In genomic region chr3:37897392-37897791, GRCm38 (mm10) we compare ENCODE assay signal across 11 mouse cellular contexts.
DNase-seq lines count a peak whose midpoint lies in the region; ATAC-seq and TF ChIP-seq lines count a peak whose summit lies in the region.
"Had no signal": no experiment of that assay in that cellular context is flagged by ENCODE, and none has a peak within 500 bp of the region (broad histone marks: within the 10 kb centered on the region; RNA-seq: fewer than 3 reads in every experiment).

No protein-coding gene starts in this region.

- no peak for TF ChIP-seq EP300 in heart, adult 2 months (IDR thresholded peaks at IDR 0.05; ENCODE audit: insufficient read depth, low read depth, low read length)

- no peaks in the 10 kb centered on the region; the same call in none of the 2 replicates for H3K36me3 ChIP-seq in heart, adult 2 months (ENCODE audit: control insufficient read depth, insufficient read depth, low read length)
- H3K36me3 ChIP-seq in forebrain, embryonic 15.5 days = no peaks in the 10 kb centered on the region
- H3K36me3 ChIP-seq in midbrain, embryonic 14.5 days (ENCODE audit: control insufficient read depth, insufficient read depth, low read length) = no peaks in the 10 kb centered on the region

- no peak overlapping the region for H3K4me3 ChIP-seq in heart, adult 2 months
- H3K4me3 ChIP-seq in layer of hippocampus, adult 2 months = no peak overlapping the region
- no peak overlapping the region for H3K4me3 ChIP-seq in forebrain, embryonic 15.5 days
- no peak overlapping the region for H3K4me3 ChIP-seq in midbrain, embryonic 14.5 days (replicated peaks; ENCODE audit: low read depth, low read length)

- H3K27me3 ChIP-seq in heart, adult 2 months (ENCODE audit: control insufficient read depth, insufficient read depth, low read length) = no peaks in the 10 kb centered on the region
- peaks cover 3% of the 10 kb centered on the region; the same call in 1 of the 2 replicates for H3K27me3 ChIP-seq in forebrain, embryonic 15.5 days
- H3K27me3 ChIP-seq in midbrain, embryonic 14.5 days (ENCODE audit: control insufficient read depth, insufficient read depth, low read length) = no peaks in the 10 kb centered on the region
- H3K27me3 ChIP-seq: Patski had no signal

- TF ChIP-seq POLR2A in heart, adult 2 months (IDR thresholded peaks at IDR 0.05; ENCODE audit: insufficient read depth, low read depth, low read length) = no peak

- H3K4me1 ChIP-seq in heart, adult 2 months (ENCODE audit: control insufficient read depth, insufficient read depth, low read length) = peaks cover 3% of the 10 kb centered on the region
- peaks cover 12% of the 10 kb centered on the region for H3K4me1 ChIP-seq in forebrain, embryonic 15.5 days
- H3K4me1 ChIP-seq in midbrain, embryonic 14.5 days (ENCODE audit: control insufficient read depth, insufficient read depth, low read length) = peaks cover 11% of the 10 kb centered on the region; the same call in 1 of the 2 replicates

- peak; percentile 28; the same call in 1 of the 2 replicates for ATAC-seq in forebrain, embryonic 15.5 days (replicated peaks)
- no peak for ATAC-seq in midbrain, embryonic 14.5 days (ENCODE audit: low FRiP score, low TSS enrichment)
- ATAC-seq: Patski had no signal

- TF ChIP-seq CTCF in heart, adult 2 months (IDR thresholded peaks at IDR 0.05) = no peak
- no peak for TF ChIP-seq CTCF in layer of hippocampus, adult 2 months (conservative IDR thresholded peaks at IDR 0.05)

- no peaks in the 10 kb centered on the region for H3K9me3 ChIP-seq in forebrain, embryonic 15.5 days
- H3K9me3 ChIP-seq in midbrain, embryonic 14.5 days (ENCODE audit: control insufficient read depth, low read length) = no peaks in the 10 kb centered on the region

- no peak overlapping the region for H3K9ac ChIP-seq in heart, adult 2 months (ENCODE audit: low read depth, low read length)
- no peak overlapping the region for H3K9ac ChIP-seq in forebrain, embryonic 15.5 days (replicated peaks)
- H3K9ac ChIP-seq in midbrain, embryonic 14.5 days (replicated peaks; ENCODE audit: low read length) = no peak overlapping the region
- H3K9ac ChIP-seq: liver, embryonic 14.5 days had no signal

- intact Hi-C loops in heart, adult 2 months (cut with DNase I) = loop anchor here (5.0 kb wide), 2 partner anchors 80 to 140 kb away; no protein-coding TSS in a partner anchor

- H3K27ac ChIP-seq in heart, adult 2 months = peak overlapping the region; percentile 52
- H3K27ac ChIP-seq in layer of hippocampus, adult 2 months = peak overlapping the region; percentile 59; the same call in 1 of the 2 replicates
- H3K27ac ChIP-seq in forebrain, embryonic 15.5 days (replicated peaks) = no peak overlapping the region
- H3K27ac ChIP-seq in midbrain, embryonic 14.5 days (replicated peaks; ENCODE audit: low read depth, low read length) = peak overlapping the region; percentile 39
- H3K27ac ChIP-seq: liver, embryonic 14.5 days had no signal

- WGBS in heart, adult 2 months = 52% methylated on average over 3 of the region's 3 CpGs
- WGBS in forebrain, embryonic 15.5 days = 9% methylated on average over 3 of the region's 3 CpGs
- 23% methylated on average over 3 of the region's 3 CpGs for WGBS in midbrain, embryonic 14.5 days

- DNase-seq in heart, adult 2 months = no peak
- DNase-seq in heart, adult 18-20 months = no peak
- DNase-seq in layer of hippocampus, adult 2 months (ENCODE audit: low spot score in 2 of 2) = no peak
- DNase-seq in layer of hippocampus, postnatal 36 days = no peak
- peak; percentile 42 for DNase-seq in midbrain, embryonic 14.5 days
- no peak for DNase-seq in ovary, postnatal 36 days (ENCODE audit: low spot score)
- no peak for DNase-seq in urinary bladder, adult 2 months (ENCODE audit: low spot score)
- DNase-seq: cerebellum, adult 9-11 months had no signal

- no peaks in the 10 kb centered on the region for H3K79me2 ChIP-seq in heart, adult 2 months (replicated peaks; ENCODE audit: control insufficient read depth, insufficient read depth, low read length)

- H3K4me2 ChIP-seq in forebrain, embryonic 15.5 days (replicated peaks) = no peak overlapping the region; the same call in 1 of the 2 replicates
- peak overlapping the region; percentile 47 for H3K4me2 ChIP-seq in midbrain, embryonic 14.5 days (ENCODE audit: low read length)
